Mouse (Mus musculus) liver, postnatal 0 days (tissue): Measurements from ENCODE around the gene Ppp6r3. TPM values are rescaled to one million over a fixed set of nuclear protein-coding genes. Genes with fewer than 3 reads are reported as not detected.
"Not testable (repeated sequence)": the region's sequence is repeated elsewhere in the genome, so short reads cannot be mapped to it uniquely, and the experiment has no call there.

Experiments used
- ATAC-seq: fragments of 200-750 bp; cut with Nextera tagmentation; 2 replicates; pipeline ENCODE4 v1.8.0; 2017; ENCODE audit warnings: mild to moderate bottlenecking, moderate library complexity
- DNase-seq: peaks from one replicate; pipeline ENCODE4 v3.0.0-alpha.2; 2016
- H3K27ac ChIP-seq: fragments of 300-500 bp; sonication (generic); 2 replicates; pipeline ENCODE4 v1.5.1; 2014; ENCODE audit warnings: antibody characterized with exemption, moderate library complexity, mild to moderate bottlenecking, low read depth
- H3K27me3 ChIP-seq: fragments of 300-500 bp; sonication (generic); 2 replicates; pipeline ENCODE4 v1.6.1; 2014; ENCODE audit warnings: low read length, control low read depth, mixed read lengths; ENCODE audit not compliant: insufficient read depth
- H3K36me3 ChIP-seq: fragments of 300-500 bp; sonication (generic); replicated peaks from 2 replicates; pipeline ENCODE4 v1.6.1; 2014; ENCODE audit warnings: mild to moderate bottlenecking, control low read depth, low read length, moderate library complexity, mixed read lengths; ENCODE audit not compliant: insufficient read depth
- H3K4me1 ChIP-seq: fragments of 300-500 bp; sonication (generic); 2 replicates; pipeline ENCODE4 v1.6.1; 2014; ENCODE audit warnings: antibody characterized with exemption, mild to moderate bottlenecking, control low read depth; ENCODE audit not compliant: insufficient read depth
- H3K4me2 ChIP-seq: fragments of 300-500 bp; sonication (generic); 2 replicates; pipeline ENCODE4 v1.6.1; 2014; ENCODE audit warnings: low read depth, mild to moderate bottlenecking, low read length, moderate library complexity, mixed read lengths
- H3K4me3 ChIP-seq: fragments of 300-500 bp; sonication (generic); 2 replicates; pipeline ENCODE4 v1.5.1; 2014; ENCODE audit warnings: low read depth, low read length
- H3K9ac ChIP-seq: fragments of 300-500 bp; sonication (generic); replicated peaks from 2 replicates; pipeline ENCODE4 v1.6.1; 2014; ENCODE audit warnings: mild to moderate bottlenecking, moderate library complexity
- H3K9me3 ChIP-seq: fragments of 300-500 bp; sonication (generic); 2 replicates; pipeline ENCODE4 v1.6.1; 2016; ENCODE audit warnings: mild to moderate bottlenecking, control low read depth, low read length, mixed read lengths
- CTCF ChIP-seq: sonication (generic); IDR thresholded peaks from 2 replicates; pipeline ENCODE4 v1.5.1; 2016; ENCODE audit warnings: antibody characterized with exemption, low read depth
- EP300 ChIP-seq: IDR thresholded peaks from 2 replicates; pipeline ENCODE4 v1.6.1; 2016; ENCODE audit warnings: antibody characterized with exemption, low read depth, mild to moderate bottlenecking
- WGBS: fragments of 180-500 bp; shearing (Covaris S2); extraction: QIAGEN DNeasy Blood & Tissue Kit; methylation state at CpG from one replicate; pipeline ENCODE4 v1.1.7; 2014; ENCODE audit not compliant: insufficient replicate concordance; 5-methylcytosine and 5-hydroxymethylcytosine counted together
- polyA plus RNA-seq: library from polyadenylated mRNA; unstranded; fragments of >200 nt; fragmentation: Nextera tagmentation; extraction: Ambion mirVana; gene quantifications from 2 replicates; pipeline ENCODE4 v1.2.1, GENCODE M21; 2015

Ppp6r3 gene
- polyA plus RNA-seq, 1 experiment from 2014 or later: 16.4 TPM

DNA sequence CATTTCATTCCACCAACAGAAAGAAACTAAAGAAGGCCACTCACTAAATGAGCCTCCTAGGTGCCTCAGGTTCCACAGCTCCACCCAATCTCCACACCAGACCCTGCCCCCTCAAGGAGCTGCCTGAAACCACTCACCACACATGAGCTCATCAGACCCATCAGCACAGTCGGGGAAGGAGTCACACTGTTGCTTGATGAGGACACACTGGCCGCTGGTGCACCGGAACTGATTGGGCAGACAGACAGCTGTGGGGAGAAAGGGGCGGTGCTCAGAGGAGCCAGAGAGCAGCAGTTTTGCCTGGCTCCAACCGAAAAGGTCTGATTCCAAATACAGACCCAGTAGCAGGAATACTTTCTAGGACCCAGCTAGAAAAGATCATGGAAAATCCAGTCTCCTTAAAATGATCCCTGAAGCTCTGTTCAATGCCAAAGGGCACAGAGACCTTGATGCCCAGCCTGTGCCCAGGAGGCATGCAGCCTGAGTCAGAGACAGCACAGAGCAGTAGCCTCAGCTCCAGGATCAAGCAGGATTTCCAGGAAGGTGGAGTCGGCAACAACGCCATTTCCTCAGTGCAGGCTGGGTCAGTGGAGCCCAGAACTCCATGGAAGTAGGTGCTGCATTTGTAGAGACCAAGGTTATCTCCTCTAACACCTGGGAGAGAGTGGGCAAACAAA is 18.0 kb upstream of the Ppp6r3 start:
- Histone ChIP-seq H3K4me3 (no peak overlapping the region), H3K36me3 (peaks cover 74% of the 10 kb centered on the region), H3K9me3 (no peaks in the 10 kb centered on the region), H3K4me2 (no peak overlapping the region), H3K27ac (no peak overlapping the region), H3K4me1 (no peaks in the 10 kb centered on the region), H3K9ac (no peak overlapping the region), H3K27me3 (no peaks in the 10 kb centered on the region)
- 81% methylated on average over 7 of the region's 7 CpGs for WGBS
- TF ChIP-seq CTCF (no peak), EP300 (no peak)
- ATAC-seq (no peak), DNase-seq (no peak)

DNA sequence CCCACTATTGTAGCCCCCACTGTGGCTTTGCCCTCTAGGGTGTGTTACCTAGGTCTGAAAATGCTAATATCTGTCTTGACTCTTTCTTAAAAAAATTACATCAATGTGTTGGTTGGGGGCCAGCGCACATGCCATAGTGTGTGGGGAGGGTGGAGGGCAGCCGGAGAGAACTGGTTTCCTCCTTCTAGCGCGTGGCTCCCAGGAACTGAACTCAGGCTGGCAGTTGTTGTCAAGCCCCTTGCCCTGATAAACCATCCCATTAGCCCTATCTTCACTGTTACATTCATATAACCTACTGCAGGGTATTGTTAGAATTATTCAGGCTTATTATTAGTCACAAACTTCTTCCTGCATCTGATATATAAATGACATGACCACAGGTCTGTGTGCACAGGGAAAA is 14.4 kb upstream of the Ppp6r3 start:
- WGBS: 66% methylated on average over 4 of the region's 4 CpGs
- ATAC-seq (peak; percentile 26), DNase-seq (no peak)
- Histone ChIP-seq H3K36me3 (peaks cover 75% of the 10 kb centered on the region), H3K9me3 (no peaks in the 10 kb centered on the region), H3K4me2 (no peak overlapping the region), H3K4me1 (no peaks in the 10 kb centered on the region), H3K27ac (no peak overlapping the region), H3K4me3 (no peak overlapping the region), H3K27me3 (no peaks in the 10 kb centered on the region), H3K9ac (no peak overlapping the region)
- TF ChIP-seq CTCF: no peak
- TF ChIP-seq EP300: no peak

DNA sequence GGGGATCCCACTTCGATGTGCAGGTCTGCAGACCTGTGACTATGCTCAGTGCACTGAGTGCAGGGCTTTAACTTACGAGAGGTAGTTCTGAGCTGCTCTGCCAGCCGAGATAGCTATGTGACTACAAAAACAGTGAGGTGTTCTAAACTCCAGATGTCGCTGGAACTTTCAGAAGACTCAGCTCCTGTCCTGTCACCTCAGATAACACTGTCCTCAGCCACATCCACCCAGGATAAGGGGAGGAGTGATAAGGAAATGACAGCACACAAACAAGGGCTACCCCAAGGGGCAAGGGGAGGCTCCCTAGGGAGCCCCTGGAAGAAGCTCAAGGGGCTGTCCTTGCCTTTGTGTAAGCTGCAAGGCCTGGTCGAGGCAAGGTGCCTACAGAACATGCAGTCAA is 14.0 kb upstream of the Ppp6r3 start:
- Histone ChIP-seq H3K4me1 (no peaks in the 10 kb centered on the region), H3K27ac (no peak overlapping the region), H3K9ac (no peak overlapping the region), H3K4me3 (no peak overlapping the region), H3K27me3 (no peaks in the 10 kb centered on the region), H3K9me3 (no peaks in the 10 kb centered on the region), H3K36me3 (peaks cover 71% of the 10 kb centered on the region), H3K4me2 (no peak overlapping the region)
- no peak for DNase-seq
- peak; percentile 66 for ATAC-seq
- 55% methylated on average over 5 of the region's 5 CpGs for WGBS
- TF ChIP-seq CTCF: peak; percentile 11; the same call in 1 of the 2 replicates
- peak; percentile 60; the same call in 1 of the 2 replicates for TF ChIP-seq EP300

DNA sequence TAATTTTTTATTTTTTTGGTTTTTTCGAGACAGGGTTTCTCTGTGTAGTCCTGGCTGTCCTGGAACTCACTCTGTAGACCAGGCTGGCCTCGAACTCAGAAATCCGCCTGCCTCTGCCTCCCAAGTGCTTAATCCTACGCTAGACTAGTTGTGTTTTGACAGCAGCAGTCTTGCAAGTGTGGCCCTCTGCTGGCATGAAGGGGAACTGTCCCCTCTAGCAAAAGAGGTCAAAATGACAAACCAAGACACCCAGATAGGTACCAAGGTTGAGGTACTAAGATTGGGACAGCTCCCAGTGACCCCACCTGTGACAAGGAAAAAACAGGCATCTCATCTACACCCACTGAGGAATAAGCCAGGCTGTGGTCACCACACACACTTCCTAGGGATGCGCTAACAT is 12.2 kb upstream of the Ppp6r3 start:
- peak; percentile 50 for DNase-seq

DNA sequence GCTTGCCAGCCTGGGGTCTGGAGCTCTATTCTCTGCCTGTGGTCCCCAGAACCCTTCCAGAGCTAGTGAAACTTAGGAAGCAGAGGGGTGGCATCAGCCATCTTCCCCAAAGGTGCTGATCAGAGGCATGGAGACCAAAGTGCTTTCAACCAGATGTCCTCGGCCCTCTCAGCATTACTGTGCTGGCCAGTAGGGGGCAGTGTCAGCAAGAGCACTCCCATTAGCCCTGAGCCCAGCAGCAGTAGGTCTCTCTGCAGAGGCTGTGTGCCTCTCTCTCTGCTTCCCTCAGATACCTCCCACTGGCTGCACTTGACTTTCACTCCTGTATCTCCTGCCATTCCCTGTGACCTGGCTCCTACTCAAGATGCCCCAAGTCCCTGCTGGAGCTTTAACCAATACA is 11.0 kb upstream of the Ppp6r3 start:
- peak; percentile 88 for TF ChIP-seq CTCF
- TF ChIP-seq EP300: no peak
- no peak overlapping the region for H3K4me3 ChIP-seq
- no peak overlapping the region for H3K4me2 ChIP-seq
- no peaks in the 10 kb centered on the region for H3K9me3 ChIP-seq
- H3K36me3 ChIP-seq: peaks cover 53% of the 10 kb centered on the region
- 0 out of 2 replicates have a peak, but pooled peaks cover 2% of the 10 kb centered on the region for H3K4me1 ChIP-seq
- DNase-seq (peak; percentile 74), ATAC-seq (peak; percentile 40; the same call in 1 of the 2 replicates)
- no peak overlapping the region for H3K9ac ChIP-seq
- WGBS: 31% methylated on average over 1 of the region's 1 CpGs
- no peak overlapping the region for H3K27ac ChIP-seq
- H3K27me3 ChIP-seq: no peaks in the 10 kb centered on the region

More for the DNA sequence above, 12.2 kb upstream of the Ppp6r3 start:
- H3K4me3 ChIP-seq, H3K27ac ChIP-seq, H3K4me1 ChIP-seq, H3K27me3 ChIP-seq, H3K9me3 ChIP-seq, ATAC-seq, H3K9ac ChIP-seq, H3K4me2 ChIP-seq: not testable (repeated sequence)
- peak; percentile 81 for TF ChIP-seq CTCF
- peaks cover 65% of the 10 kb centered on the region for H3K36me3 ChIP-seq
- WGBS: 84% methylated on average over 5 of the region's 5 CpGs

DNA sequence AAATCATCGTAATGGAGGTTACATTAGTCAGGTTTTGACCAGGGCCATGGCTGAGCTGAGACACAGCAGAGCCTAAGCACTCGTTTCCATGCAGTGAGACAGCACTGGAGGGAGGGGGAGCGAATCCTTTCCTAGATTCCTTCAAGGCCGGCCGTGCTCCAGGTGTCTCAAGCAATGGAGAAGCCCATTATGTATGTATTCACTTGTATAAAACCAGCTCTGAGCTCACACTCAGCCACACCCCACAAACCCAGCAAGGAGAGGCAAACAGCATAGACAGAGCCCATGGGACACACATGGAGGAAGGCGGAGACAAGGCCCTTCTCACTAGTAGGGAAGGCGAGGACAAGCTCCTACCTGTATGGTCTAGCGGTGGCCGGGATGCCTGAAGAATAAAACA is 10.5 kb upstream of the Ppp6r3 start:
- Histone ChIP-seq H3K4me2 (no peak overlapping the region), H3K36me3 (peaks cover 48% of the 10 kb centered on the region), H3K27me3 (no peaks in the 10 kb centered on the region), H3K4me3 (no peak overlapping the region), H3K4me1 (0 out of 2 replicates have a peak, but pooled peaks cover 2% of the 10 kb centered on the region), H3K9ac (no peak overlapping the region), H3K27ac (no peak overlapping the region), H3K9me3 (no peaks in the 10 kb centered on the region)
- no peak for ATAC-seq
- no peak for DNase-seq
- no peak for TF ChIP-seq EP300
- 86% methylated on average over 9 of the region's 9 CpGs for WGBS

DNA sequence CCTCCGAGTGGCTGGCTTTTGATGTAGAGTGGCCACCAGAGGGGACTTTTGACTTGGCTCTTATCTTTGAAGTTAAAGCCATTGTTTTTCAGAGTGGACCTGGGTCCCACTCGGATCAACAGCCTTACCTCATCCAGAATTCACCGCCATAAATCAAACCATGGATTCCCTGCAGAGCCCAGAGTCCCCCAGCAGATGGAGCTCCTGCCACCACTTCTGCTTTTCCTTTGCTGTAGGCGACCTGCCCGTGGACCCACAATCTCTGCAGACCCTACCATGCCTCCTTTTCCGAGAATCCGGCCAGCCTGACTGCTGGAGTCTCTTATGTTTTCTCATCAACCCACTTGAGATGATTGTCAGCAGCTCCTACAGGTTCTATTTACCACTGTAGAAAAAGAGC is 5.8 kb upstream of the Ppp6r3 start:
- Histone ChIP-seq H3K4me1 (peaks cover 19% of the 10 kb centered on the region), H3K4me3 (no peak overlapping the region), H3K27ac (no peak overlapping the region), H3K9me3 (no peaks in the 10 kb centered on the region), H3K36me3 (peaks cover 16% of the 10 kb centered on the region), H3K9ac (no peak overlapping the region), H3K4me2 (no peak overlapping the region), H3K27me3 (no peaks in the 10 kb centered on the region)
- ATAC-seq: no peak
- WGBS: 17% methylated on average over 7 of the region's 7 CpGs
- TF ChIP-seq CTCF: peak; percentile 74
- TF ChIP-seq EP300: no peak
- peak; percentile 64 for DNase-seq
